Mouse (Mus musculus) heart, postnatal 0 days (tissue): ENCODE results near the gene Arhgef25.

Source experiments
- CTCF ChIP-seq: IDR thresholded peaks from 2 replicates; pipeline ENCODE4 v1.5.1; 2016; ENCODE audit warnings: antibody characterized with exemption, control low read depth, low read depth
- EP300 ChIP-seq: IDR thresholded peaks from 2 replicates; pipeline ENCODE4 v1.6.1; 2016; ENCODE audit warnings: antibody characterized with exemption, low read depth

- TF ChIP-seq CTCF (no peak), EP300 (no peak)
These were observed 7.7 kb upstream of the Arhgef25 start for GRCm38 (mm10) chr10:127197505-127198110.
